Mouse (Mus musculus): ENCODE results near the gene Gm614. TPM values are rescaled to one million over a fixed set of nuclear protein-coding genes. Genes with fewer than 3 reads are reported as not detected.
A peak's percentile ranks its signal among the peaks of the same experiment; 100 is the strongest.

The Gm614 gene
- polyA plus RNA-seq, 1 experiment from 2014 or later: not detected

DNA sequence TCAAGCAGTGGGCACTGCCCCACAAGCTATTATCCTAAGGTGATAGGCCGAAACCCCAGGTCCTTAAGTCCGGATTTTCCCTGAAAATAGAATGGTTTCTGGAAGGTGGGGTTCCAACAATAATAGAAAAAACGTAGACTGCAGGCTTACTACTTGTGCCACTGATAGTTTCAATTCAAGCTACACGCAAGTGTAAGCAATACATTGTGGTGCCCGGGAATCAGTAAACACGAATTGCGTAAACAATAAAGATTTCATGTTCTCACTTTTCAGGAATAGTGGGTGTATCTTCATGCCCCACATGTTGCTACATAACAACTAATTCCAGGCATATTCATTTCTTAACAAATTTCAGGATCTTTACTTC lies 41.0 kb downstream of the Gm614 start:
- TF ChIP-seq CTCF (IDR thresholded peaks at IDR 0.05; ENCODE audit: low read depth): no peak
- no peak overlapping the region for H3K9ac ChIP-seq (ENCODE audit: low read depth, low read length)
- whole genome bisulfite sequencing: 41% methylated on average over 7 of the region's 7 CpGs
- no peak for DNase-seq (ENCODE audit: low spot score)
- no peaks in the 10 kb centered on the region for H3K9me3 ChIP-seq (replicated peaks; ENCODE audit: low read length)
- H3K4me2 ChIP-seq (ENCODE audit: low read length): peak overlapping the region; percentile 56
- peak overlapping the region; percentile 52 for H3K4me3 ChIP-seq (replicated peaks; ENCODE audit: low read depth, low read length)
- H3K4me1 ChIP-seq (replicated peaks; ENCODE audit: insufficient read depth, low read length): no peaks in the 10 kb centered on the region
- no peaks in the 10 kb centered on the region for H3K27me3 ChIP-seq (ENCODE audit: insufficient read depth, low read length)
- no peak for ATAC-seq (replicated peaks; ENCODE audit: low FRiP score, low read depth)
- H3K27ac ChIP-seq: 0 out of 2 replicates have a peak overlapping the region, but pooled peaks have one; percentile 25
- H3K36me3 ChIP-seq (ENCODE audit: insufficient read depth, low read length): no peaks in the 10 kb centered on the region

DNA sequence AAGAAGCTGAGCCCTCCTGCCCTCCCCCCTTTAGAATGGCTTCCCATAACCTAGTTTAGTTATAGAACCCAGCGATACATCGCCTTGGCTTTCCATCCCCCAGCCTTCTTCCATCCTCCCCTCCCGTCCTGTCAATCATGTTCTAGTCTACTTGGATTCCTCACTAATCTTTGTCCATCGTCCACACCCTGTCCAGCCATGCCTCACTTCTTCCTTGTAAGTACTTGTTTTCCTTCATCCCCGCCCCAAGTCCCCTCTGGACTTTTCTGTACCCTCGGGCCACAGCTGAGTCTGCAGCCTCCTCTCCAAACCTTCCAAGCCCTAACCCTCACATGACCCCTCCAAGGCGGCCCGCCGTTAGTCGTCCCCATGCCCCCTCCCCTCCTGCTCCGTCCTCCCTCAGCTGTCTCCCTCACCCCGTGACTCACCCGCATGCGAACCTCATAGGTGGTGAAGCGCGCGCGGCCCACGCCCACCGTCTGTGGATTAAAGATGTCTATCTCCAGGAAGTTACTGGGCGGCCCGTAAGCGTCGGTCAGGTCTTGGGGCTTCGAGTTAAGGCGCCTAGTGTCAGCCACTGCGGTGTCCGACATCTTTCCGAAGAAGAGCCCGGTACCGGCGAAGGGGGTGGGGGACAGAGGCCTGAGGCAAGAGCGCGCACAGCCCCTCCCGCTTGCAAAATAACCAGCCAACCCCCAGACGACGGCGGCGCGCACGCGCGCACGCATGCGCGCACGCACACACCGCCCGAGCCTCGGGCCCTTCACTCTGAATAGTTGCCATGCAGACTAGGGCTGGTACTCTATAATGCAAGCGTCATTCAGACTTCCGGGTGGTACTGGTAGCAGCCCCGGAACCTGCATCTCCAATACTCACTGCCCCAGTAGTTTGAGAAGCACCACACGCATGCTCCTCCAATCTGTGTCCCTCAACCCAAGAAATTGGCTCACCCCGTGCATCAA lies 41.7 kb downstream of the Gm614 start, which contains the start of gene Snx12:
Gene Snx12 (minus strand): TSS at position 730 of the 962 bp plus-strand sequence.
- H3K36me3 ChIP-seq (ENCODE audit: insufficient read depth, low read length): no peaks in the 10 kb centered on the region
- 31% methylated on average over 55 of the region's 55 CpGs for WGBS
- peak within 1 kb of the TSS; percentile 47 for H3K27ac ChIP-seq
- ATAC-seq (replicated peaks; ENCODE audit: low FRiP score, low read depth) (peak; percentile 97), DNase-seq (ENCODE audit: low spot score) (peak; percentile 90)
- no peaks in the 10 kb centered on the region for H3K27me3 ChIP-seq (ENCODE audit: insufficient read depth, low read length)
- H3K4me3 ChIP-seq (replicated peaks; ENCODE audit: low read depth, low read length): peak within 1 kb of the TSS; percentile 52
- H3K4me1 ChIP-seq (replicated peaks; ENCODE audit: insufficient read depth, low read length): no peaks in the 10 kb centered on the region
- TF ChIP-seq CTCF (IDR thresholded peaks at IDR 0.05; ENCODE audit: low read depth): no peak
- H3K9ac ChIP-seq (ENCODE audit: low read depth, low read length): peak within 1 kb of the TSS; percentile 53
- H3K4me2 ChIP-seq (ENCODE audit: low read length): peak within 1 kb of the TSS; percentile 56
- H3K9me3 ChIP-seq (replicated peaks; ENCODE audit: low read length): no peaks in the 10 kb centered on the region

Other genes with a start within 250 kb of the Gm614 start
- gene Tex11, start 204.3 kb downstream of the Gm614 start, polyA plus RNA-seq (2015; fragmentation: Nextera tagmentation; extraction: Ambion mirVana): not detected in 2 replicates
- 1.6 TPM in 2 replicates for gene Slc7a3, start 178.0 kb downstream of the Gm614 start, polyA plus RNA-seq (2015; fragmentation: Nextera tagmentation; extraction: Ambion mirVana)
- 46.7 and 48.8 TPM in 2 replicates for gene Snx12, start 41.4 kb downstream of the Gm614 start, polyA plus RNA-seq (2015; fragmentation: Nextera tagmentation; extraction: Ambion mirVana)
- gene Foxo4, start 9.5 kb downstream of the Gm614 start, polyA plus RNA-seq (2015; fragmentation: Nextera tagmentation; extraction: Ambion mirVana): 2.8 and 2.9 TPM in 2 replicates
- 18.7 and 20.0 TPM in 2 replicates for gene Il2rg, start 4.3 kb upstream of the Gm614 start, polyA plus RNA-seq (2015; fragmentation: Nextera tagmentation; extraction: Ambion mirVana)
- gene Gm20489, start 5.0 kb upstream of the Gm614 start, polyA plus RNA-seq (2015; fragmentation: Nextera tagmentation; extraction: Ambion mirVana): not detected in 2 replicates
- gene Med12, start 10.0 kb upstream of the Gm614 start, polyA plus RNA-seq (2015; fragmentation: Nextera tagmentation; extraction: Ambion mirVana): 19.8 and 21.1 TPM in 2 replicates
- gene Nlgn3, start 35.2 kb upstream of the Gm614 start, polyA plus RNA-seq (2015; fragmentation: Nextera tagmentation; extraction: Ambion mirVana): 1.7 and 2.8 TPM in 2 replicates
- 49.8 and 52.9 TPM in 2 replicates for gene Gjb1, start 112.4 kb upstream of the Gm614 start, polyA plus RNA-seq (2015; fragmentation: Nextera tagmentation; extraction: Ambion mirVana)
- 16.9 and 19.1 TPM in 2 replicates for gene Zmym3, start 156.9 kb upstream of the Gm614 start, polyA plus RNA-seq (2015; fragmentation: Nextera tagmentation; extraction: Ambion mirVana)
- gene Nono, start 165.3 kb upstream of the Gm614 start, polyA plus RNA-seq (2015; fragmentation: Nextera tagmentation; extraction: Ambion mirVana): 265 and 282 TPM in 2 replicates
- gene Itgb1bp2, start 185.1 kb upstream of the Gm614 start, polyA plus RNA-seq (2015; fragmentation: Nextera tagmentation; extraction: Ambion mirVana): 0.34 and 0.79 TPM in 2 replicates

All from kidney, postnatal 0 days (tissue).